Mouse (Mus musculus): Measurements from ENCODE around the gene Gm20696.

The Gm20696 gene

GRCm38 (mm10) chr6:99625306-99625705 lies 41.3 kb downstream of the Gm20696 start:
- DNase-seq (ENCODE audit: extremely low spot score, low read depth, low spot score): no peak

GRCm38 (mm10) chr6:99624542-99624941 lies 42.1 kb downstream of the Gm20696 start:
- DNase-seq (ENCODE audit: extremely low spot score, low read depth, low spot score): no peak

- no peak for DNase-seq (ENCODE audit: extremely low spot score, low read depth, low spot score)
Measured at GRCm38 (mm10) chr6:99623641-99624040, 43.0 kb downstream of the Gm20696 start.

GRCm38 (mm10) chr6:99621167-99621566 lies 45.4 kb downstream of the Gm20696 start:
- no peak for DNase-seq (ENCODE audit: extremely low spot score, low read depth, low spot score)

GRCm38 (mm10) chr6:99620471-99620870 lies 46.1 kb downstream of the Gm20696 start:
- no peak for DNase-seq (ENCODE audit: extremely low spot score, low read depth, low spot score)

GRCm38 (mm10) chr6:99619964-99620363 lies 46.6 kb downstream of the Gm20696 start:
- DNase-seq (ENCODE audit: extremely low spot score, low read depth, low spot score): no peak

GRCm38 (mm10) chr6:99619466-99619865 lies 47.1 kb downstream of the Gm20696 start:
- DNase-seq (ENCODE audit: extremely low spot score, low read depth, low spot score): no peak

GRCm38 (mm10) chr6:99617867-99618266 lies 48.7 kb downstream of the Gm20696 start:
- DNase-seq (ENCODE audit: extremely low spot score, low read depth, low spot score): no peak

GRCm38 (mm10) chr6:99617415-99617814 lies 49.2 kb downstream of the Gm20696 start:
- no peak for DNase-seq (ENCODE audit: extremely low spot score, low read depth, low spot score)

GRCm38 (mm10) chr6:99615272-99615751 lies 51.3 kb downstream of the Gm20696 start:
- no peak for DNase-seq (ENCODE audit: extremely low spot score, low read depth, low spot score)

- DNase-seq (ENCODE audit: extremely low spot score, low read depth, low spot score): no peak
Measured at GRCm38 (mm10) chr6:99614566-99615271, 51.9 kb downstream of the Gm20696 start.

- DNase-seq (ENCODE audit: extremely low spot score, low read depth, low spot score): no peak
Measured at GRCm38 (mm10) chr6:99611866-99612265, 54.7 kb downstream of the Gm20696 start.

- no peak for DNase-seq (ENCODE audit: extremely low spot score, low read depth, low spot score)
Measured at GRCm38 (mm10) chr6:99610454-99611427, 55.9 kb downstream of the Gm20696 start.

GRCm38 (mm10) chr6:99606079-99606478 lies 60.5 kb downstream of the Gm20696 start:
- no peak for DNase-seq (ENCODE audit: extremely low spot score, low read depth, low spot score)

GRCm38 (mm10) chr6:99604758-99605157 lies 61.8 kb downstream of the Gm20696 start:
- DNase-seq (ENCODE audit: extremely low spot score, low read depth, low spot score): no peak

GRCm38 (mm10) chr6:99602434-99602833 lies 64.2 kb downstream of the Gm20696 start:
- no peak for DNase-seq (ENCODE audit: extremely low spot score, low read depth, low spot score)

GRCm38 (mm10) chr6:99600886-99601285 lies 65.7 kb downstream of the Gm20696 start:
- DNase-seq (ENCODE audit: extremely low spot score, low read depth, low spot score): no peak

GRCm38 (mm10) chr6:99600168-99600793 lies 66.3 kb downstream of the Gm20696 start:
- no peak for DNase-seq (ENCODE audit: extremely low spot score, low read depth, low spot score)

- no peak for DNase-seq (ENCODE audit: extremely low spot score, low read depth, low spot score)
Measured at GRCm38 (mm10) chr6:99599651-99600050, 66.9 kb downstream of the Gm20696 start.

GRCm38 (mm10) chr6:99599229-99599628 lies 67.4 kb downstream of the Gm20696 start:
- DNase-seq (ENCODE audit: extremely low spot score, low read depth, low spot score): no peak

- DNase-seq (ENCODE audit: extremely low spot score, low read depth, low spot score): no peak
Measured at GRCm38 (mm10) chr6:99577040-99577439, 89.6 kb downstream of the Gm20696 start.

Data from hindlimb bud, embryonic 11.5 days (tissue).